Mouse (Mus musculus): ENCODE data around the gene Bmp2.

- peak; percentile 67; the same call in 1 of the 2 replicates for TF ChIP-seq CTCF (IDR thresholded peaks at IDR 0.05; ENCODE audit: borderline replicate concordance, extremely low read depth, insufficient read depth, insufficient read length)
- TF ChIP-seq POLR2A (IDR thresholded peaks at IDR 0.05; ENCODE audit: borderline replicate concordance, extremely low read depth, insufficient read depth, insufficient read length, poor library complexity, severe bottlenecking) = no peak
Measured at GRCm38 (mm10) chr2:133550238-133550682, 1.7 kb upstream of the Bmp2 start.

Measured in brain, embryonic 14.5 days (tissue).